Mouse (Mus musculus) CH12.LX (cell line): ENCODE data around the gene Ttc9b. TPM values are rescaled to one million over a fixed set of nuclear protein-coding genes. Genes with fewer than 3 reads are reported as not detected.

Source experiments
- DNase-seq: peaks from one replicate; pipeline ENCODE4 v3.0.0-alpha.2; 2013; ENCODE audit errors: extremely low read depth
- H3K27ac ChIP-seq: 2 replicates; pipeline ENCODE4 v1.5.1; 2012; ENCODE audit warnings: low read depth, mild to moderate bottlenecking, control low read depth, moderate library complexity; ENCODE audit not compliant: insufficient read depth
- H3K27me3 ChIP-seq: replicated peaks from 2 replicates; pipeline ENCODE3; 2012; ENCODE audit warnings: inconsistent platforms
- H3K36me3 ChIP-seq, 2 experiments: replicated peaks in 1 of 2; 2 replicates each; pipeline versions ENCODE3 to v1.6.1; 2012; ENCODE audit warnings: inconsistent platforms in 1 of 2, low read length in 1 of 2, mild to moderate bottlenecking in 1 of 2, mixed read lengths in 1 of 2, moderate library complexity in 1 of 2; ENCODE audit not compliant: control insufficient read depth in 1 of 2, insufficient read depth in 1 of 2
- H3K4me1 ChIP-seq, 2 experiments: 2 replicates each; pipeline ENCODE4 v1.6.1; 2012; ENCODE audit warnings: inconsistent platforms in 1 of 2, moderate library complexity in 1 of 2; ENCODE audit not compliant: insufficient read depth in 2 of 2, control insufficient read depth in 1 of 2
- H3K4me2 ChIP-seq: 2 replicates; pipeline ENCODE4 v1.6.1; 2012; ENCODE audit warnings: low read depth, mild to moderate bottlenecking, control low read depth; ENCODE audit not compliant: poor library complexity, insufficient read depth, severe bottlenecking
- H3K4me3 ChIP-seq, 3 experiments: fragments of 150-350 bp in 1 of 3; sonication (generic) in 1 of 3; replicated peaks in 1 of 3; 2 replicates each; pipeline versions ENCODE3 to v1.5.1; 2011 to 2012; ENCODE audit warnings: low read depth in 2 of 3, low read length in 2 of 3, mild to moderate bottlenecking in 2 of 3, moderate library complexity in 2 of 3, control low read depth in 1 of 3, improper control_type of control experiment in 1 of 3, inconsistent platforms in 1 of 3, mixed read lengths in 1 of 3; ENCODE audit not compliant: poor library complexity in 1 of 3
- H3K79me2 ChIP-seq: replicated peaks from 2 replicates; pipeline ENCODE4 v1.6.1; 2012; ENCODE audit warnings: mild to moderate bottlenecking, moderate library complexity; ENCODE audit not compliant: control insufficient read depth, poor library complexity, insufficient read depth, severe bottlenecking; ENCODE audit errors: extremely low read depth
- H3K9ac ChIP-seq: 2 replicates; pipeline ENCODE4 v1.6.1; 2012; ENCODE audit warnings: low read depth, mild to moderate bottlenecking, control low read depth, moderate library complexity; ENCODE audit not compliant: insufficient read depth
- H3K9me3 ChIP-seq: replicated peaks from 2 replicates; pipeline ENCODE3; 2012; ENCODE audit warnings: low read length, inconsistent platforms, mixed read lengths
- BHLHE40 ChIP-seq: IDR thresholded peaks from 2 replicates; pipeline ENCODE4 v1.6.1; 2011; ENCODE audit warnings: mild to moderate bottlenecking, low read depth, low read length, improper control_type of control experiment
- CHD1 ChIP-seq: IDR thresholded peaks from 2 replicates; pipeline ENCODE4 v1.6.1; 2012; ENCODE audit warnings: low read depth, low read length, improper control_type of control experiment, inconsistent platforms
- CHD2 ChIP-seq: IDR thresholded peaks from 2 replicates; pipeline ENCODE4 v1.6.1; 2011; ENCODE audit warnings: low read length, improper control_type of control experiment
- CTCF ChIP-seq, 2 experiments: IDR thresholded peaks in 1 of 2; conservative IDR thresholded peaks in 1 of 2; 2 replicates each; pipeline ENCODE4 v1.5.1; 2011 to 2012; ENCODE audit warnings: low read depth in 2 of 2, low read length in 2 of 2, improper control_type of control experiment in 1 of 2, inconsistent platforms in 1 of 2, mild to moderate bottlenecking in 1 of 2, moderate library complexity in 1 of 2
- ELF1 ChIP-seq: IDR thresholded peaks from 2 replicates; pipeline ENCODE4 v1.6.1; 2014; ENCODE audit warnings: low read depth, mild to moderate bottlenecking, inconsistent platforms, low read length, improper control_type of control experiment
- ETS1 ChIP-seq: conservative IDR thresholded peaks from 2 replicates; pipeline ENCODE4 v1.6.1; 2012; ENCODE audit warnings: low read depth, mild to moderate bottlenecking, inconsistent platforms, low read length, improper control_type of control experiment, moderate library complexity
- KAT2A ChIP-seq: IDR thresholded peaks from 2 replicates; pipeline ENCODE4 v1.6.1; 2012; ENCODE audit warnings: low read length, improper control_type of control experiment, inconsistent platforms; ENCODE audit not compliant: insufficient replicate concordance
- MAX ChIP-seq: IDR thresholded peaks from 2 replicates; pipeline ENCODE4 v1.6.1; 2011; ENCODE audit warnings: low read length, improper control_type of control experiment
- MEF2A ChIP-seq: IDR thresholded peaks from 2 replicates; pipeline ENCODE4 v1.6.1; 2014; ENCODE audit warnings: low read depth, mild to moderate bottlenecking, inconsistent platforms, low read length, improper control_type of control experiment, borderline replicate concordance
- MXI1 ChIP-seq: IDR thresholded peaks from 2 replicates; pipeline ENCODE4 v1.6.1; 2011; ENCODE audit warnings: mild to moderate bottlenecking, low read depth, low read length, improper control_type of control experiment
- NRF1 ChIP-seq: IDR thresholded peaks from 2 replicates; pipeline ENCODE4 v1.6.1; 2014; ENCODE audit warnings: low read depth, mild to moderate bottlenecking, inconsistent platforms, low read length, improper control_type of control experiment, moderate library complexity
- PAX5 ChIP-seq: IDR thresholded peaks from 2 replicates; pipeline ENCODE4 v1.6.1; 2012; ENCODE audit warnings: low read length, inconsistent platforms, mixed read lengths
- POLR2A ChIP-seq: IDR thresholded peaks from 2 replicates; pipeline ENCODE4 v1.6.1; 2011; ENCODE audit warnings: low read depth, mild to moderate bottlenecking, improper control_type of control experiment, low read length
- POLR2AphosphoS2 ChIP-seq: IDR thresholded peaks from 2 replicates; pipeline ENCODE4 v1.6.1; 2011; ENCODE audit warnings: low read depth, low read length, improper control_type of control experiment
- TBP ChIP-seq: conservative IDR thresholded peaks from 2 replicates; pipeline ENCODE4 v1.6.1; 2011; ENCODE audit warnings: low read depth, low read length, improper control_type of control experiment
- TCF12 ChIP-seq: IDR thresholded peaks from 2 replicates; pipeline ENCODE4 v1.6.1; 2014; ENCODE audit warnings: low read depth, mild to moderate bottlenecking, inconsistent platforms, low read length, improper control_type of control experiment
- USF2 ChIP-seq: conservative IDR thresholded peaks from 2 replicates; pipeline ENCODE4 v1.6.1; 2011; ENCODE audit warnings: low read depth, low read length, improper control_type of control experiment
- ZC3H11A ChIP-seq: IDR thresholded peaks from 2 replicates; pipeline ENCODE4 v1.6.1; 2012; ENCODE audit warnings: low read depth, mild to moderate bottlenecking, inconsistent platforms, low read length, improper control_type of control experiment
- ZMIZ1 ChIP-seq: IDR thresholded peaks from 2 replicates; pipeline ENCODE4 v1.6.1; 2012; ENCODE audit warnings: low read depth, mild to moderate bottlenecking, inconsistent platforms, low read length, improper control_type of control experiment
- ZNF384 ChIP-seq: IDR thresholded peaks from 2 replicates; pipeline ENCODE4 v1.6.1; 2012; ENCODE audit warnings: low read depth, low read length, improper control_type of control experiment, inconsistent platforms
- dilution Hi-C: fragments of 300-500 bp; cut with MboI; formaldehyde crosslinking; loops from 2 replicates; pipeline ENCODE4 v1.14.3; 2020; ENCODE audit warnings: low sequenced_read_pairs; ENCODE audit not compliant: extremely low pct_unique_long_range_greater_than_20kb, extremely low pct_ligation_motif_present
- in situ Hi-C: fragments of 300-500 bp; cut with MboI; formaldehyde crosslinking; loops from 3 replicates; pipeline ENCODE4 v1.14.3; 2019; ENCODE audit warnings: low sequenced_read_pairs, low pct_ligation_motif_present, low pct_unique_long_range_greater_than_20kb, mixed read lengths
- polyA plus RNA-seq: library from polyadenylated mRNA; unstranded; fragments of >175 nt; gene quantifications from 2 replicates; pipeline ENCODE4 v1.2.1, GENCODE M21; 2012; ENCODE audit warnings: low read depth; ENCODE audit not compliant: insufficient read length
- total RNA-seq, 2 experiments: library from RNA; depleted of rRNA; stranded (reverse); fragments of 300-350 nt in 1 of 2; fragments of >200 nt in 1 of 2; gene quantifications; 2 replicates each; pipeline ENCODE4 v1.2.3; 2012 to 2014

Ttc9b gene
- total and polyA plus RNA-seq, 3 experiments: not detected

GRCm38 (mm10) chr7:27609688-27610087 lies 44.0 kb upstream of the Ttc9b start:
- TF ChIP-seq ZNF384: no peak
- TF ChIP-seq USF2: no peak
- peak; percentile 57 for TF ChIP-seq ETS1
- TF ChIP-seq MAX: peak; percentile 18; the same call in 1 of the 2 replicates
- TF ChIP-seq ZC3H11A: no peak
- no peak for TF ChIP-seq CHD2
- TF ChIP-seq CHD1: no peak
- peak; percentile 30; the same call in 1 of the 2 replicates for TF ChIP-seq TCF12
- TF ChIP-seq MEF2A: 0 out of 2 replicates have a peak, but pooled peaks have one; percentile 14
- TF ChIP-seq POLR2A: no peak
- no peak for TF ChIP-seq MXI1
- H3K27me3 ChIP-seq: no peaks in the 10 kb centered on the region
- no peaks in the 10 kb centered on the region for H3K79me2 ChIP-seq
- peak; percentile 67 for DNase-seq
- dilution Hi-C loops: no loop called here
- H3K4me3 ChIP-seq: no peak overlapping the region
- in situ Hi-C loops: no loop called here
- H3K36me3 ChIP-seq: peaks cover 21 to 80% of the 10 kb centered on the region in 2 experiments
- H3K9ac ChIP-seq: no peak overlapping the region
- H3K4me1 ChIP-seq: peaks cover 17 to 91% of the 10 kb centered on the region in 2 experiments
- H3K9me3 ChIP-seq: no peaks in the 10 kb centered on the region
- H3K27ac ChIP-seq: peak overlapping the region; percentile 12; the same call in 1 of the 2 replicates
- no peak overlapping the region for H3K4me2 ChIP-seq

DNA sequence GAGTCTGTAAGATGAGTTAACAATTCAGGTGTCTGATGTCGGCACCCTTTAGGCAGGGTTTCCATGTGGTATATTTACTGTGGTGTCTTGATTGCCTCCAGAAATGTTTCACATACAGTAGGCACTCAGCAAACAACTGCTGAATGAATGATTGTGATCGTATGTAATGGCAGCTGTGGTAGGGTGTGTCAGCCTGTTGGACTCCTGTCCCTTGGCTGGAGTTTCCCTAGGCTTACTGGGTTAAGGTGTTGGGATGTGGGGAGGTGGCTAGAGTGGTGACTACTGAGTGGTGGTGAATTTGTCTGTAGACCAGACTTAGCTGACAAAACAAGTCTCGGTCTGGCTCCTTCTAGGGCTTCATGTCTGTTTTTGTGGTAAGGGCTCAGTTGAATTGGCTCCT lies 43.3 kb upstream of the Ttc9b start:
- H3K9ac ChIP-seq: no peak overlapping the region
- H3K4me1 ChIP-seq: peaks cover 17 to 88% of the 10 kb centered on the region in 2 experiments
- TF ChIP-seq POLR2AphosphoS2: no peak
- TF ChIP-seq ZNF384: no peak
- no peak for TF ChIP-seq KAT2A
- no peak for TF ChIP-seq TBP
- no peak for TF ChIP-seq CTCF (conservative IDR thresholded peaks at IDR 0.05 in 1 of 2, IDR thresholded peaks at IDR 0.05 in 1 of 2; ENCODE audit: low read depth in 2 of 2, low read length in 2 of 2)
- TF ChIP-seq PAX5: no peak
- TF ChIP-seq TCF12: no peak
- no peak for TF ChIP-seq ZMIZ1
- no peak for TF ChIP-seq ELF1
- TF ChIP-seq CHD2: no peak
- TF ChIP-seq USF2: no peak
- no peak for TF ChIP-seq MEF2A
- TF ChIP-seq BHLHE40: no peak
- TF ChIP-seq NRF1: no peak
- DNase-seq: no peak
- H3K79me2 ChIP-seq: no peaks in the 10 kb centered on the region
- dilution Hi-C loops (no loop called here), in situ Hi-C loops (no loop called here)
- H3K27me3 ChIP-seq: no peaks in the 10 kb centered on the region
- no peak overlapping the region for H3K4me2 ChIP-seq
- H3K27ac ChIP-seq: no peak overlapping the region
- no peaks in the 10 kb centered on the region for H3K9me3 ChIP-seq
- no peak overlapping the region for H3K4me3 ChIP-seq
- peaks cover 21 to 80% of the 10 kb centered on the region in 2 experiments for H3K36me3 ChIP-seq
